Mouse (Mus musculus) embryonic fibroblast, embryonic 13.5 days (primary cell): ENCODE measurements at regions not wholly inside any gene's neighbourhood (a gene's known extent, or its start where the extent isn't known, plus 50 kb on each side); places are given as distances from the start of the nearest gene placed in this dataset.

Experiments
- H3K27ac ChIP-seq: 2 replicates; pipeline ENCODE4 v1.5.1; 2012; ENCODE audit warnings: low read length, control low read depth, inconsistent platforms; ENCODE audit not compliant: insufficient read depth
- H3K4me1 ChIP-seq: 2 replicates; pipeline ENCODE4 v1.6.1; 2011; ENCODE audit warnings: low read length; ENCODE audit not compliant: control insufficient read depth, insufficient read depth
- H3K4me3 ChIP-seq: 2 replicates; pipeline ENCODE4 v1.5.1; 2011; ENCODE audit warnings: mild to moderate bottlenecking, control low read depth, low read length; ENCODE audit not compliant: insufficient read depth
- CTCF ChIP-seq: IDR thresholded peaks from 2 replicates; pipeline ENCODE4 v1.5.1; 2011; ENCODE audit warnings: mild to moderate bottlenecking, control low read depth, low read length, moderate library complexity, borderline replicate concordance; ENCODE audit not compliant: insufficient read depth
- POLR2A ChIP-seq: IDR thresholded peaks from 2 replicates; pipeline ENCODE4 v1.6.1; 2011; ENCODE audit warnings: low read depth, mild to moderate bottlenecking, control low read depth, low read length, moderate library complexity

- H3K4me1 ChIP-seq, result no peaks in the 10 kb centered on the region
- H3K4me3 ChIP-seq, result no peak overlapping the region
- TF ChIP-seq CTCF (no peak), POLR2A (no peak)
- no peak overlapping the region for H3K27ac ChIP-seq
These were observed 549.3 kb downstream of the Dhx35 start for GRCm38 (mm10) chr2:159343624-159344560.

- Histone ChIP-seq H3K4me1 (no peaks in the 10 kb centered on the region), H3K4me3 (no peak overlapping the region), H3K27ac (no peak overlapping the region)
- TF ChIP-seq POLR2A (no peak), CTCF (no peak)
These were observed 559.6 kb downstream of the Dhx35 start for GRCm38 (mm10) chr2:159354247-159354646.

- Histone ChIP-seq H3K27ac (no peak overlapping the region), H3K4me3 (no peak overlapping the region), H3K4me1 (no peaks in the 10 kb centered on the region)
- no peak for TF ChIP-seq POLR2A
- no peak for TF ChIP-seq CTCF
These were observed 561.9 kb downstream of the Dhx35 start for GRCm38 (mm10) chr2:159356503-159356902.

GRCm38 (mm10) chr2:159361371-159361770 is 566.8 kb downstream of the Dhx35 start:
- no peak for TF ChIP-seq CTCF
- no peak for TF ChIP-seq POLR2A
- Histone ChIP-seq H3K4me1 (no peaks in the 10 kb centered on the region), H3K4me3 (no peak overlapping the region), H3K27ac (no peak overlapping the region)

- Histone ChIP-seq H3K4me1 (no peaks in the 10 kb centered on the region), H3K4me3 (no peak overlapping the region), H3K27ac (no peak overlapping the region)
- no peak for TF ChIP-seq CTCF
- TF ChIP-seq POLR2A, result no peak
These were observed 598.3 kb downstream of the Dhx35 start for GRCm38 (mm10) chr2:159392865-159393264.

- Histone ChIP-seq H3K4me3 (no peak overlapping the region), H3K4me1 (no peaks in the 10 kb centered on the region), H3K27ac (no peak overlapping the region)
- TF ChIP-seq POLR2A, result no peak
- no peak for TF ChIP-seq CTCF
These were observed 607.0 kb downstream of the Dhx35 start for GRCm38 (mm10) chr2:159401421-159402100.

GRCm38 (mm10) chr2:159404940-159405339 is 610.3 kb downstream of the Dhx35 start:
- no peak overlapping the region for H3K4me3 ChIP-seq
- TF ChIP-seq POLR2A (no peak), CTCF (no peak)
- H3K4me1 ChIP-seq, result no peaks in the 10 kb centered on the region
- H3K27ac ChIP-seq, result no peak overlapping the region

GRCm38 (mm10) chr2:159414599-159414998 is 620.0 kb downstream of the Dhx35 start:
- TF ChIP-seq POLR2A (no peak), CTCF (no peak)

GRCm38 (mm10) chr2:159418371-159418940 is 623.8 kb downstream of the Dhx35 start:
- TF ChIP-seq CTCF (no peak), POLR2A (no peak)
- Histone ChIP-seq H3K27ac (no peak overlapping the region), H3K4me3 (no peak overlapping the region), H3K4me1 (no peaks in the 10 kb centered on the region)

More at GRCm38 (mm10) chr2:159414599-159414998, 620.0 kb downstream of the Dhx35 start:
- no peak overlapping the region for H3K27ac ChIP-seq
- no peaks in the 10 kb centered on the region for H3K4me1 ChIP-seq
- H3K4me3 ChIP-seq, result no peak overlapping the region

GRCm38 (mm10) chr2:159422281-159422937 is 627.8 kb downstream of the Dhx35 start:
- Histone ChIP-seq H3K27ac (no peak overlapping the region), H3K4me1 (no peaks in the 10 kb centered on the region), H3K4me3 (no peak overlapping the region)
- TF ChIP-seq POLR2A, result no peak
- TF ChIP-seq CTCF, result no peak
